Mouse (Mus musculus) brain, embryonic 14.5 days (tissue): ENCODE data around the gene Pofut2.

Experiments
- CTCF ChIP-seq: fragments of 200-500 bp; IDR thresholded peaks from 2 replicates; pipeline ENCODE4 v1.5.1; 2012; ENCODE audit warnings: inconsistent platforms, mild to moderate bottlenecking, moderate library complexity, borderline replicate concordance; ENCODE audit not compliant: insufficient read depth, insufficient read length; ENCODE audit errors: extremely low read depth
- POLR2A ChIP-seq: fragments of 200-500 bp; IDR thresholded peaks from 2 replicates; pipeline ENCODE4 v1.6.1; 2012; ENCODE audit warnings: mild to moderate bottlenecking, inconsistent platforms, borderline replicate concordance; ENCODE audit not compliant: poor library complexity, insufficient read depth, insufficient read length, severe bottlenecking; ENCODE audit errors: extremely low read depth

- TF ChIP-seq CTCF (no peak), POLR2A (no peak)
Measured at GRCm38 (mm10) chr10:77251784-77252539, 7.1 kb upstream of the Pofut2 start.
